Mouse (Mus musculus) CD4-positive helper T cell, adult 2 months (primary cell): ENCODE data around the gene Ptx4.

ENCODE experiments used
- DNase-seq: peaks from one replicate; pipeline ENCODE4 v3.0.0-alpha.2; 2012; ENCODE audit warnings: low read depth, missing footprints, low spot score

Ptx4 gene

DNA sequence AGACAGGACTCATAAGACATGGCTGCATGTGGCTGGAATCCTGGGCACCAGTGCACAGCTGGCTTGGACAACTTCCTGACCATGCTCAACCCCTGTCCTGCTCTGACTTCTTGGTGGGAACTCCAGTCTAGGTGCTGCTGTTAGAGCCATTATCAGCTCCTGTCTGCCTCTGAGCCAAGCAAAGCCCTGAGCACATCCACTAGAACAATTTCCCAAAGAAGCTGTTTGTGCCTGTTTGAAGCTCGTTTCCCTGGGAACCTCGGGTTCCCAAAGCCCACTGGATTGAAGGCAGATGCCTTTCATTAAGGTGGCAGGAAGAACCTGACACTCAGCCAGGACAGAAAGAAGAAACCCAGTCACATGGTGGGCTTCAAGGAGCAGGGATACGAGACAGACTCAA is at the start of gene Ptx4:
TSS of gene Ptx4 (plus strand) at position 355 of the 400 bp plus-strand sequence.
- DNase-seq = no peak

DNA sequence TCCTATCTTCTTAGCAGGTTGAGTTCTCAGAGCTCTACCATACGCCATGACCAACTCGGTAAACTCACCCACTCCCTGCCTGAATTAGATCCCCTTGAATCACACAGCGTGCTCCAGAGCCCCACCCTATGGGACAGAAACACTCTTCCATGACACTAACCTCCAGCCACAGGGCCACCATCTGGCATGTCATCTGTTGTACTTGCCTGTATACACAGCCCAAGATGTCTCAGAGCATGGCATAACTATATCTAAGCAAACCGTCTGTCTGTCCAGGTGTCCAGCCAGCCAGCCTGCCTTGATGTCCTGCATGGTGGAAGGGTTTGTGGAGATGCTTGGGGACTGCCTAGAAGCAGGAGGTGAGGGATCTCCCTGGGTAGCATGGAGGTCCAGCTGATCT is 43.7 kb upstream of the Ptx4 start:
- no peak for DNase-seq

DNA sequence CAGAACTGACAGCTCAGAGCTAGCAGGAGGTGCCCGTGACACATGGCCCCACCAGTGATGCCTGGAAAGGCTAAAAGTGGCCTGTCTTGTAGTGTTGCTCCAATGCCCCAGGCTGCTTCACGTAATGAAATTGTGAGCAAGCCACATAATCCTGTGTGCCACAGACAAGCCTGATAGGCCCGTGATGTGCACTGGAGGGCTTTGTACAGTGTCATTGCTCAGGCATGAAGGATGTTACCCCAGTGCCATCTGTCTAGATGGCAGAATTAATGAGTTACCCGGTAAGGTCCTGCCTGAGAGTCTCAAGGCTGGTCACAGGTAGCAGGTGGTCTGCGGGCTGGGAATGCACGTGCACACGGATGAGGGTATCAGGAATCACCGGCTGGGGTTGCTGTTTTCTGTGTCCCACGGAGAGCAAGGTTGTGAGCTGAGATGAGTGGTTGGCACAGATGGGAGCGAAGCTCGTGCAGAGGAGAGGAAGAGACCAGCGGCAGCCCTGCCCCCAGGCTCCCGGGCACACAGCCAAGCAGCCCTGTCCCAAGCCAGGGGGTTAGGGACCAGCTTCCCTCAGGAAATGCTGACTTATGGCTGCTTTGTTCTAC is 42.7 kb upstream of the Ptx4 start:
- no peak for DNase-seq

DNA sequence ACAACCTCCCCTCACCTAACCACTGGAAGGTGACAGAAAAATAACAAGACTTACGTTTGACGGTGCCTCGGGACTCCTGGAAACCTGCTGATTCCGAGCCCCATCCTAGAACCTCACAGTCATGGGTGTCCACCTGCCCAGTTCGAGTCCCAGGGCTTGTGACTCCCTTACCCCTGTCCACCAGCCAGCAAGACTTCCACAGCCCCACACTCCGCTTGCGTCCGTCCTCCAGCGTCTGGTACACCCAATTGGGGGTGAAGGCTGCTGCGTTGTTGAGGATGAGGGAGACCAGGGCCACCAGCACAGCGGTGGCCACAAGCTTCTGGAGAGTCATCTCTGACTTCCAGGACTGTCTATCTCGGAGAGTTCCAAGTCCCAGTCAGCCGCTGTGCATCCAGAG is 40.4 kb upstream of the Ptx4 start:
- DNase-seq = no peak

DNA sequence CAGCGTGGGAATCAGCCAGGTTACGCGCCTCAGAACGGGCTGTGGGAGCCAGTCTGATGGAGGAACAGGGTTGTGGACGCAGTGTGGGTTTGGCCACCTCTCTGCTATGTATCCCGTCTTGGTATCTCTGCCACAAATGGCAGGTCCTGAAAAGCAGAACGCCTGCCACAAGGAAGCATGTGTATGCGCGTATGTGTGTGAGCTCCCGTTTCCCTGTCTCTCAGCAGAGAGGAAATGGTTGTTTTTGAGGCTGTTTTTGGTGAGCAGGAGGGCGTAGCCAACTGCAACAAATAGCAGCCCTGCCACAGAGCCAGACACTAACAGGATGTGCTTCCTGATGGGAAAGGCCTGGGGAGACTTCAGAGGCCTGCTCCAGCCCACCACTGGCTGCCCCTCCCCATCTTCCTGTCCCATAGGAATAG is 39.6 kb upstream of the Ptx4 start:
- no peak for DNase-seq

DNA sequence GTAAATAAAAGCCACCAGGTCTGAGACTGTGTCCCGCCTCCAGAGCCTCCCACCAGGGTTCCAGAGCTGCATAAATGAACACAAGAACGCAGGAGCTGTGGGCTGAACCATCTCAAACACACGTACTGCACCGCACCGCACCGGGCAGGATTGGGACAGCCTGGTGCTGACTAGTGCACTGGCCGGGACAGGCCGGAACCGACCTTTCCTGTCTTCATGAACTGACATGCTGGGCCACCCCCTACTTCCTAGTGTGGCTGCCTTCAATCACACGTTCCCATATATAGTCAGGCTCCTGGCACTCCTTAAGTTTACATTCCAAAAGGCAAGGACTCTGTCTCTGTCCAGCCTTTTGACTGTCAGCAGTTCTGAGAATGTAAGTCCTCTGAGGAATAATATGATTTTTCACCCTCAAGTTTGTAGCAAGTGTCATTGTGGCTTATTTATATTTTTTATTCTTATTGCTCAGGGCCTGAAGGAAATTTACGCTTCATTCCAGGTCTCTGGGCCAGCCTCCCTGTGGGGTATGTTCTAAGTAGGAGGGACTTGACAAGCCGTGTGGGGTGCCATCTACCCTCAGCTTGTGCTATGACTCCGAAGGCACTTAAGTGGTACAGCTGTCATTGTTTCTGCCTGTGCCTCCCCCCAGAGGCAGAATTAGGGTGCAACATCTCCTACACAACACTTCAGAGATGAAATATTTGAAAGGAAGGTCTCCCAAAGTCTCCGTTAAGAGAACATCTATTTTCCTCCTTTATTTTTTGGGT is 38.3 kb upstream of the Ptx4 start:
- no peak for DNase-seq

DNA sequence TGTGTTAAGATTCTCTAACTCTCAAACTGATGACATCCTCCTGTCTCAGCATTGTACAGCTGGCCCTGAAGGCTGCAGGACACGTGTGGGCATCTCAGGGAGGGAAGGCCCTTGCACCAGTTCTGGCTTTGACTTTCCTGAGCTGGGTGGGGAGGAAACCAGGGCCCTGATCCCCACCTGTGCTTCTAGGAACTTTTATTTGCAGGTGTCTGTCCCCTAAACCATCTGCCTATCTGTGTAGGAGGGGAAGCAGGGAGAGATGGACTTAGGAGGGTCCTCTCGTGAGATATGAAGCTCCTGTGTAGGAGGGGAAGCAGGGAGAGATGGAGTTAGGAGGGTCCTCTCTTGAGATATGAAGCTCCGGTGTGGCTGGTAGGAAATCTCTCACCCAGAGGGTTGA is 37.7 kb upstream of the Ptx4 start:
- no peak for DNase-seq

DNA sequence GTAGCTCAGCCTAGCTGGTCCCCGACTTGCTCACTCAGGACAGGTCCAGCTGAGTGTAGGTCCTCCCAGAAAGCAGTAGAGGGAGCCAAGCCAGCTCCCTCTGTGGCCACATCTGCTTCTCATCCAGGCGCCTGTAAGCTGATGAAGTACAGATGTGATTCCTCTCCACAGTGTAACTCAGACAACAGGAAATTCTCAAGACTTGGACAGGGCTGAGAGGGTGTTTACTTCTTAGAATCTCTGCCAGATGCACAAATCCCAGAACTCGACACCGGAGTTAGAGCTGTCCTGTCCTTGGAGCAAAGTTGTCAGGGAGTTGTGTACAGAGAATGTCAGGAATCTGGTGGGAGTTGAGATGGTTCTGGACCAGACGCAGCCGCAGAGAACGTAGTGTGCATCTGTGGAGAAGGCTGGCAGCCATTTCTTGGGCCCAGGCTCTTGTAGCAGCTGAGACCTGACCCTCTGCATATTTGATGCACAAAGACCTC is 37.1 kb upstream of the Ptx4 start, which contains the start of gene Tmem204:
TSS of gene Tmem204 (minus strand) at position 148 of the 488 bp plus-strand sequence.
- DNase-seq = no peak

DNA sequence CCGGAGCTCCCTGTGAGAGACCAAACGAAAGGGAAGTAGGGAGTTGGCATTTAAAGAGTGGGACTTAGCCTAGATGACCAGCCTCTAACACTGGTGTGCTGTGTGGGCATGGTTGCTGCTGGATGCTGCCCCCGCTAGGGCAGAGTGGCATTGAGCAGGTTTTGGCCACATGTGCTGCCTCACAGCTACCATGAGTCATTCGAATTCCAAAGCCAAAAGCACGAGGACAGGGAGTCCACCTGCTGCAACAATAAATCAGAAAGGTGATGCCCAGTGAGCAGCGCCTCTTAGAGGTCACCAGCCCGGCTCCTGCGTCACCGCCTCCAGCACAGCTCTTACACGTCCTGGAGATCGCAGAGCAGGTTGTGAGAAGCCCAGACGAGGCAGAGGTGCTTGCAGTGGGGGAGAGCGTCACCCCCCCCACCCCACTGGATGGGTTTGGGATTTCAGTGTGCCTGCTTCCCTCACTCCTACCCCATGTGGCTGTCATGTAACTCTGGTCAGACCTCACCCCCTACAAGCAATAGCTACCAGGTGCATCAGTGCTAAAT is 35.6 kb upstream of the Ptx4 start:
- DNase-seq = no peak

DNA sequence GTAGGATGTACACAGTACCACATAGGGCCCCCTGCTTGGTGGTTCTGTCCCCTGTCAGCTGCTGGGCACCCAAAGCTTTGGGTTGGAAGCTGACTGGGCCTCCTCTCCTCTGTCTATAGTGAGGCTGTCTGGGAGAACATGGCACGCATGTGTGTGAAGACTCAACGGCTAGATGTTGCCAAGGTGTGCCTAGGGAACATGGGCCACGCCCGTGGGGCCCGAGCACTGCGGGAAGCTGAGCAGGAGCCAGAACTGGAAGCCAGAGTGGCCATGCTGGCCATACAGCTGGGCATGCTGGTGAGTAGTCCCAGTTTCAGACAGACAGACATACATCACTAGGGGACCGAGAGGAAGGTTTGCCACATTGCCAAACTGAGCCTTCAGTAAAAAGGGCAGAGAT is 33.8 kb upstream of the Ptx4 start:
- DNase-seq = no peak

DNA sequence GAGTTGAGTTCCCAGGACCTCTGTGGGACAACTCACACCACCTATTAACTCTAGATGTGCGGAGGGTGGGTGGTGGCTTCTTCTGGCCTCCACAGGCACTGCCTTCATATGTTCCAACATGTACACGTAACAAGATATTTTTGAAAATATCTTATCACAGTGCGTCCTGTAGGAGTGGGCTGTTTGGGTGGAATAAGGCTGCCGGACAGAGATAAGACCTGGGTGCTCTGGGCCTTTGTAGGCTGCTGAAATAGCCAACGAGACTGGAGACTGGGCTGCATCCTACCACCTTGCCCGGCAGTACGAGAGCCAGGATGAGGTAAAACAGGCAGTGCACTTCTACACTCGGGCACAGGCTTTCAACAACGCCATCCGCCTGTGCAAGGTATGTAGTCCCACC is 31.4 kb upstream of the Ptx4 start:
- DNase-seq = no peak

DNA sequence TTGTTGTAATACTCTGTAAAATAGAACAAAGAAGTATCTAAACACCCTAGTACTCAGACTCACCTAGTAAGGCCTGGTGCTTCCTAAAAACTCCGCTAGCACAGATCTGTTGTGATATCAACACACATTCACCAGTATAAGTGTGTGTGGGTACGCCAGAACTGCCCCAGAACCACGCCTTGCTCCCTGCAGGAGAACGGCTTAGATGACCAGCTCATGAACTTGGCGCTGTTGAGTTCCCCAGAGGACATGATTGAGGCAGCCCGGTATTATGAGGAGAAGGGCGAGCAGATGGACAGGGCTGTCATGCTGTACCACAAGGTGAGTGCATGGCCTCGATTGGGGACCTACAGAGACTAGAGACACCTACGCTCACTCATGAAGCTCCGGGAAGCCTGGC is 30.1 kb upstream of the Ptx4 start:
- no peak for DNase-seq

DNA sequence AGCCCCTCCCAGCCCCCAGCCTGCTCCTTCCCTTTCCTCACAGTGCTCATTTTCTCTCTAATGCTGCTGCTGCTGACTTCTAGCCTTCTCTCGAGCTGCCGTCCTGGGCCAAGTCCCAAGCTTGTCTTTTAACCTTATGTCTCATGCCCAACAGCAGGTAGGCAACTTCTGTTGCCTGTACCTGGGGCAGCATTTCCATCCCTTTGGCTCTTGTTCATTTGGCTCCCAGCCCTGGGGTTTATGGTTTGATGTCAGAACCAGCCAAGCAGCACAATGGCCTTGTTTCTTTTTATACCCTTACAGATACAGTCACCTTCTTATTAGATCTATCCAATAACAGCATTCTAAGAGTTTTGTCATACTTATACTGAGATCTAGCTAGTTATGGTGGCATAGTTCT is 24.3 kb upstream of the Ptx4 start:
- DNase-seq = no peak

DNA sequence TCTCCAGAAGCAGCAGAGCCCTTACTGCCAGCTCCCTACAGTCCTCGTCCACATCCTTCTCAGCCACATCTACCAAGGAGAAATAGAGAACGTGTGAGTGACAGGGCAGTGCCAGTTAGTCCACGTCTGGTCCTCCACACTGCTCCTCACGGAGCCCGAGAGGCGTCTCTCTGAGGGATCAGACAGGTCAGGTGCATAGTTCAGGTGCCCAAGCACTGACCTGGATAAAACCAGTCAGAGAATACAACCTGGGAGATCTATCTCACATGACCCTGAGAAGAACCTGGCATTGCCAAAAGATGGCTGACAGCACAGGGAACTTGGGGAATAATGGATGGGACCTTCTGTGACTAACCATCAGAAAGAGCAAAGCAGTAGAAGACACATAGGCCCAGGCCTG is 20.5 kb upstream of the Ptx4 start:
- no peak for DNase-seq

DNA sequence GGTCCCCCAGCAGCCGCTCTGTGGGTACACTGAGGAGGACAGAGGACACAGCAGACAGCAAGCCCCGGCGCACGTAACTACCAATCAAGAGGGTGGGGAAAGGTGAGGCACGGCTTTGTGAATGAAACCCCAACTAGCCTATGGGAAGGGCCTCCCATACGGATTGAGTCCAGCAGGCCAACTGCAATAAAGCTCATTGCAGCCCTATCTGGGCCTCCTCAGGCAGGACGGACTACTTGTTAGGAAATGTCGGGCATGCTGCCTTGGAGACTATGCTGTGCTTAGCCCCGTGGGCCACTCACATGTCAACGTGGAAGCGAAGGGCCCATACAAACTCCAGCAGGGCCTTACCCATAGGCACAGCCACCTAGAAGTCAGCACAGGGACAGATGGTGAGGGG is 19.2 kb upstream of the Ptx4 start:
- no peak for DNase-seq

DNA sequence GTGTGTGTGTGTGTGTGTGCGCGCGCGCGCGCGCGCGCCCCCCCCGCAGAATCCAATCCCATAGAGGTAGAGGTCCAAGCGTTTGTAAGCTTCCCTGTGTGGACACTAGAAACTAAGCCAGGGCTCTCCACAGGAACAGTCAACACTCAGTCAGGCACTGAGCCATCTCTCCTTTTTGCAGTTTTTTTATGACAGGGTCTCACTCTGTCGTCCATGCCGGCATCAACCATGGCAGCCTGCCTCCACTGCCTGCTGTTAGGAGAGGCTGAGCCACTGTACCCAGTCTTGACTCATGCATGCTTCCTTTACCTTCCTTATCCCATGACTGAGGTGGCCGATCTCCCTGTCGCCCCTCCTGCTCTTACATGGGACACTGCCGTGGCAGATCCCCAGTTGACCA is 12.8 kb upstream of the Ptx4 start:
- no peak for DNase-seq

DNA sequence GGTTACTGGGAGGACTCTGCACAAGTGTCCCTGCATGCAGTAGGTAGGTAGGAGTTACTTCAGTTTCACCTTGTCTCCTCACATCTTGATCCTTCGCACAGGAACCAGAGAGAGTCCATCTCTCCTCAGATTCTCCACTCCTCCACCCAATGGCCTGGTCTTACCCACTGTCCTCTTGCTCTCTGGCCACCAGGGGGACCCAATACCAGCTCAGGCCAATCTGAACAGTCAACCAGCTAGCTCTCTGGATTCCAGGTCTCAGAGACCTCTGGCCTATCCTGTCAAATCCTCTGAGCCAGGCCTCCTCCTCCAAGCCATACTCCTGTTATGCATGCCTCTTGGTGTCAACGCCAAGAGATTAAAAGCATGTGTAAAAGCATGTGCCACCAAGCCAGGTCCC is 11.0 kb upstream of the Ptx4 start:
- DNase-seq = peak; percentile 29

DNA sequence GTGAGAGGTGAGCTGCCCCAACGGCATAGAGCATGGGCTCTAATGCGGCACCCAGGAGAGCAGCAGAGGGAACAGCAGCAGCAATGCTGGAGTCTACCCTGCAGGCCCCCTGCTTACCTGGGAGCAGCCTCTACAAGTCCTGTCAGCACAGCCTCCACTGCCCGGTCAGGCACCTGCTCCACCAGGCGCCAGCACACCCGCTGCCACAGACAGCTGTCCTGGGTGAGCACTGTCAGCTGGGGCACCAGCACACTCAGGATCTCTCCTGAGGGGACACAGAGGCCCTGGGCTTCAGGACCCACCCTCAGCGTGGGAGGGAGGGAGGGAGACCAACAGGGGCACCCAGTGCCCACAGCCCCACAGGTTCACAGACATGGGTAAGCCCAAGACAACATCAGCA is 10.0 kb upstream of the Ptx4 start:
- DNase-seq = no peak

DNA sequence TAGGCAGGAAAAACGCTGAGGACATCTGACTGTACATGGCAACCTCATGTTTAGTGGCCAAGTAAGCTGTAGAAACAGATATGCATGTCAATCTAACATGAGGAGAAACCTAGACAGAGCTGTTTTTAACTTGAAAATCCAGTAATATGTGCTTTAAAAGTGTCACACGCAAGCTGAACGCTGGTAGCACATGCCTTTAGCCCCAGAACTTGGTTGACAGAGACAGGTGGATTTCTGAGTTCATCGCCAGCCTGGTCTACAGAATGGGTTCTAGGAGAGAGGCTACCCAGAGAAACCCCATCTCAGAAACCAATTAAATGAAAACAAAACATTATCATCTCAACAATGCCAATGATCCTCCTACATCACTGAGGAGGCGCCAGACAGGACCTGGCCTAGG is 9.3 kb upstream of the Ptx4 start:
- no peak for DNase-seq

DNA sequence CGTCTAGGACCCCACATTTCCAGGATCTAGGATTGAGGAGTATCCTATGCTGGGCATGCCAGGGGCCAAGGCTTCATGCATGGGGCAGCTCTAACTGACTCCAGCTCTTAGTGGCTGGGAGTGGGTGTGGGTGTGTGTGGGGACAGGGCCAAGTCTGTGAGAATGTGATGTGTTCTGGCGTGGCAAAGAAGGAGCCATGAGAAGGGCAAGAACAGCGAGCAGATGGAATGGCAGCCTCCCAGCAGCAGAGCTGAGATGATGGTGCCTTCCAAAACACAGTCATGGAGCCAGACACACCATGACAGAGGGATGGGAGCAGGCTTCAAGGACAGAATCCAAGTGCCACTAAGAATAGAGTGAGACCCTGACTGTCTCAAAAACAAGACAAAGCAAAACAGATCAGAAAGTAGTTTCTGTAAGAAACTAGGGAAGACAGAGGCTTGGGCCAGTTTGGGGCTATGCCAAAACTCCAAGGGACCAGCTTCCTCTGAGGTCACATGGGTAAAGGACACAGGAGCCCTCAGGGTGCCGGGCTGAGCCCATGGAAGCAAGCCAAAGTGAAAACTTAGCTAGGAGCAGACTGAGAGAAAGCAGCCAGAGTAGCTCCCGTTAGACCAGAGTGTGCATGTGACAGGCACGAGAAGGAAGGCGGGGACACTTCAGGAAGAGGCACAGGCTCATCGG is 8.7 kb upstream of the Ptx4 start:
- no peak for DNase-seq

DNA sequence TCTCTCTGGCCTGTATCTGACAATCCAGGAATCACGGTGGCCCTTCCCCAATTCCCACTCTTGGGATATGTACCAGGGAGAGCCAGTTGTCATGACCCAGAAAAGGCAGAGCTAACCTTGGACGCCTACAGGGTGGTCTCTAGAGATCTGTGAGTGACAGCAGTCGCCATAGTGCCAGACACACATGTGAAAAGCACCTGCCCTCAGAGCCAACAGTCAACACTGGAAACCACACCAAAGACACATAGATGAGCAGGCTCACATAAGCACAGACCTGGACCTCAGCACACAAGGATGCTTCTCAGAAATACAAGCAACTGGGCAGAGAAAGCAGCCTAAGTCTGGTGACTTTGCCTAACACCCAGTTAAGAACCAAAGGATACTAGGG is 8.1 kb upstream of the Ptx4 start:
- no peak for DNase-seq

DNA sequence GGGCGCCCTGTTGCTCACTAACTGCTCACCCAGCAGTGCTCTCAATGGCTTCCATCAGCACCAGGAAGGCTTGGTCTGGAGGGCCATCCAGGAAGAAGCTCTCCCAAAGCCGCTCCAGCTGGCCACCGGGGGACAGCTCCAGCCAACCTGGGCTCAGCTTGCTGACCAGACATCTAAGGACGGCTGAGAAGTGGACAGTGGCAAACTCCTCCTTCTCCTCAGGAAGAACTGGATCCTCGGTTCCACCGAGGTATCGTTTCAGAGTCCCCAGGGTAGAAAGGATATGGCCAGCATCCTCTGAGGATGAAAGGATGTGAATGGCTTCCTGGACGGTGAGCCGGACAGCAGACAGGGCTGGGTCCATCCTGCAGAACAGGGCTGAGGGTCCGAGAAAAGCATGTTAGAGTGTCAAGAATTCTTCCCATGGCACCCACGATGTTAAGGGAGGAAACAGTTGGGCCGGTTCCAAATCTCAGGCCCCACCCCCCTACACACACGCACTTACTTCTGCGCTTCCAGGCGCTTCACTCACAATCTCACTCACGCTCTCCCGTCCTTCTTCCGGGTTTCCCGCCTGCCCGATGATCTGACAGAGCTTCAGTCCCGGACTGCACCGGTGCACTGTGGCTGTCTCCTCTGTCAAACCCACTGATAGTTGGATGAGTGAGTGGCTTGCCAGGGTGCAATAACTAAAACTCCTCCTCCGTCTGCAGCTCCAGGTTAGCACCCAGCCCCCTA is 5.5 kb upstream of the Ptx4 start:
- peak; percentile 65 for DNase-seq
